Comparison of ENCODE assay signal across 11 mouse cellular contexts in genomic region chr17:72903921-72904421, GRCm38 (mm10). TPM values are rescaled to one million over a fixed set of nuclear protein-coding genes. Genes with fewer than 3 reads are reported as not detected.
DNase-seq lines count a peak whose midpoint lies in the region; ATAC-seq and TF ChIP-seq lines count a peak whose summit lies in the region.
"Had no signal": no experiment of that assay in that cellular context is flagged by ENCODE, and none has a peak within 500 bp of the region (broad histone marks: within the 10 kb centered on the region; RNA-seq: fewer than 3 reads in every experiment).

No protein-coding gene starts in this region.

- no peak overlapping the region for H3K27ac ChIP-seq in liver, adult 2 months (replicated peaks; ENCODE audit: insufficient read depth, low read depth, low read length)
- H3K27ac ChIP-seq in liver, embryonic 11.5 days (ENCODE audit: low read depth, low read length), result no peak overlapping the region
- H3K27ac ChIP-seq in heart, embryonic 11.5 days (ENCODE audit: low read depth, low read length), result no peak overlapping the region
- no peak overlapping the region for H3K27ac ChIP-seq in limb, embryonic 14.5 days (replicated peaks; ENCODE audit: low read depth, low read length)
- no peak overlapping the region for H3K27ac ChIP-seq in midbrain, embryonic 16.5 days (ENCODE audit: low read length)
- H3K27ac ChIP-seq: forebrain, embryonic 15.5 days; limb, embryonic 12.5 days had no signal

- no peaks in the 10 kb centered on the region for H3K79me2 ChIP-seq in liver, adult 2 months (ENCODE audit: control insufficient read depth, insufficient read depth, low read length)

- TF ChIP-seq CTCF in liver, adult 2 months (IDR thresholded peaks at IDR 0.05; ENCODE audit: low read depth, low read length), result no peak

- no peaks in the 10 kb centered on the region for H3K27me3 ChIP-seq in liver, adult 2 months (ENCODE audit: control insufficient read depth, insufficient read depth, low read length)
- no peaks in the 10 kb centered on the region; the same call in 1 of the 2 replicates for H3K27me3 ChIP-seq in liver, embryonic 11.5 days (replicated peaks; ENCODE audit: control insufficient read depth, insufficient read depth, low read length)
- H3K27me3 ChIP-seq in heart, embryonic 11.5 days (ENCODE audit: control insufficient read depth, insufficient read depth, low read length), result no peaks in the 10 kb centered on the region
- H3K27me3 ChIP-seq in limb, embryonic 14.5 days (ENCODE audit: control insufficient read depth, insufficient read depth, low read length), result no peaks in the 10 kb centered on the region
- no peaks in the 10 kb centered on the region for H3K27me3 ChIP-seq in midbrain, embryonic 16.5 days (ENCODE audit: control insufficient read depth, insufficient read depth, low read depth, low read length)
- H3K27me3 ChIP-seq: forebrain, embryonic 15.5 days; limb, embryonic 12.5 days had no signal

- no peaks in the 10 kb centered on the region for H3K9me3 ChIP-seq in liver, embryonic 11.5 days (ENCODE audit: control insufficient read depth, low read length)
- H3K9me3 ChIP-seq in heart, embryonic 11.5 days (replicated peaks; ENCODE audit: control insufficient read depth, low read length), result no peaks in the 10 kb centered on the region
- H3K9me3 ChIP-seq in limb, embryonic 14.5 days (ENCODE audit: control insufficient read depth, low read length), result no peaks in the 10 kb centered on the region
- no peaks in the 10 kb centered on the region for H3K9me3 ChIP-seq in midbrain, embryonic 16.5 days (replicated peaks; ENCODE audit: control insufficient read depth, low read length, poor library complexity, severe bottlenecking)
- H3K9me3 ChIP-seq: forebrain, embryonic 15.5 days; limb, embryonic 12.5 days had no signal

- WGBS in liver, adult 2 months, result 11% methylated on average over 9 of the region's 9 CpGs
- 60% methylated on average over 9 of the region's 9 CpGs for WGBS in liver, embryonic 11.5 days
- 37% methylated on average over 9 of the region's 9 CpGs for WGBS in heart, embryonic 11.5 days (ENCODE audit: insufficient replicate concordance)
- WGBS in limb, embryonic 14.5 days, result 59% methylated on average over 9 of the region's 9 CpGs
- 88% methylated on average over 9 of the region's 9 CpGs for WGBS in midbrain, embryonic 16.5 days

- no peaks in the 10 kb centered on the region for H3K4me1 ChIP-seq in liver, adult 2 months (ENCODE audit: control insufficient read depth, insufficient read depth, low read length)
- H3K4me1 ChIP-seq in liver, embryonic 11.5 days (replicated peaks; ENCODE audit: control insufficient read depth, insufficient read depth, low read length), result no peaks in the 10 kb centered on the region
- H3K4me1 ChIP-seq in heart, embryonic 11.5 days (ENCODE audit: control insufficient read depth, insufficient read depth, low read length), result peaks cover 29% of the 10 kb centered on the region
- H3K4me1 ChIP-seq in limb, embryonic 14.5 days (ENCODE audit: control insufficient read depth, insufficient read depth, low read length), result no peaks in the 10 kb centered on the region
- no peaks in the 10 kb centered on the region for H3K4me1 ChIP-seq in midbrain, embryonic 16.5 days (ENCODE audit: control insufficient read depth, insufficient read depth, low read length)
- H3K4me1 ChIP-seq: forebrain, embryonic 15.5 days; limb, embryonic 12.5 days had no signal

- no peak overlapping the region for H3K9ac ChIP-seq in liver, adult 2 months (ENCODE audit: low read depth, low read length)
- no peak overlapping the region for H3K9ac ChIP-seq in liver, embryonic 11.5 days (ENCODE audit: low read depth, low read length)
- H3K9ac ChIP-seq in heart, embryonic 11.5 days (ENCODE audit: low read depth, low read length), result no peak overlapping the region
- no peak overlapping the region for H3K9ac ChIP-seq in limb, embryonic 14.5 days (ENCODE audit: low read depth, low read length, severe bottlenecking)
- H3K9ac ChIP-seq in midbrain, embryonic 16.5 days (ENCODE audit: low read depth, low read length), result no peak overlapping the region
- H3K9ac ChIP-seq: forebrain, embryonic 15.5 days; limb, embryonic 12.5 days had no signal

- DNase-seq in liver, adult 2 months (ENCODE audit: extremely low read depth, low read depth, low spot score), result peak; percentile 87
- no peak for DNase-seq in liver, embryonic 11.5 days (ENCODE audit: low spot score)
- DNase-seq in limb, embryonic 14.5 days (ENCODE audit: low spot score), result no peak
- no peak for DNase-seq in T-cell, adult 2 months (ENCODE audit: low spot score)
- DNase-seq in gastrocnemius, postnatal 10 days, result no peak
- DNase-seq: kidney, postnatal 10 days had no signal

- H3K4me2 ChIP-seq in liver, embryonic 11.5 days, result no peak overlapping the region
- H3K4me2 ChIP-seq in heart, embryonic 11.5 days, result no peak overlapping the region
- no peak overlapping the region for H3K4me2 ChIP-seq in limb, embryonic 14.5 days (replicated peaks; ENCODE audit: low read depth, low read length, severe bottlenecking)
- no peak overlapping the region for H3K4me2 ChIP-seq in midbrain, embryonic 16.5 days (ENCODE audit: low read length)
- H3K4me2 ChIP-seq: forebrain, embryonic 15.5 days; limb, embryonic 12.5 days had no signal

- ATAC-seq in liver, embryonic 11.5 days (replicated peaks; ENCODE audit: low FRiP score), result no peak
- ATAC-seq in CD4-positive, CD25-positive, alpha-beta regulatory T cell, adult 4 months, result peak; percentile 19
- peak; percentile 39; the same call in 1 of the 2 replicates for ATAC-seq in heart, embryonic 11.5 days (replicated peaks; ENCODE audit: insufficient number of reproducible peaks, low FRiP score, low TSS enrichment)
- ATAC-seq in limb, embryonic 14.5 days (ENCODE audit: low FRiP score, low read depth), result 0 out of 2 replicates have a peak, but pooled peaks have one; percentile 23
- no peak for ATAC-seq in midbrain, embryonic 16.5 days
- ATAC-seq: forebrain, embryonic 15.5 days had no signal

- H3K4me3 ChIP-seq in liver, adult 2 months (ENCODE audit: insufficient read depth, low read depth, low read length), result no peak overlapping the region
- no peak overlapping the region for H3K4me3 ChIP-seq in liver, embryonic 11.5 days (ENCODE audit: low read depth, low read length)
- no peak overlapping the region for H3K4me3 ChIP-seq in heart, embryonic 11.5 days (ENCODE audit: low read depth, low read length)
- no peak overlapping the region for H3K4me3 ChIP-seq in limb, embryonic 14.5 days (replicated peaks; ENCODE audit: low read length)
- no peak overlapping the region for H3K4me3 ChIP-seq in midbrain, embryonic 16.5 days (ENCODE audit: low read depth, low read length)
- H3K4me3 ChIP-seq: forebrain, embryonic 15.5 days; limb, embryonic 12.5 days had no signal

- TF ChIP-seq POLR2A in liver, adult 2 months (IDR thresholded peaks at IDR 0.05; ENCODE audit: extremely low read depth, insufficient read depth, low read length), result no peak
- TF ChIP-seq POLR2A in limb, embryonic 14.5 days (IDR thresholded peaks at IDR 0.05; ENCODE audit: borderline replicate concordance, extremely low read depth, insufficient read depth, insufficient read length), result no peak

- H3K36me3 ChIP-seq in liver, adult 2 months (ENCODE audit: control insufficient read depth, insufficient read depth, low read length), result no peaks in the 10 kb centered on the region
- H3K36me3 ChIP-seq in liver, embryonic 11.5 days (ENCODE audit: control insufficient read depth, insufficient read depth, low read length), result no peaks in the 10 kb centered on the region
- H3K36me3 ChIP-seq in heart, embryonic 11.5 days (ENCODE audit: control insufficient read depth, insufficient read depth, low read length), result no peaks in the 10 kb centered on the region
- H3K36me3 ChIP-seq in limb, embryonic 14.5 days (ENCODE audit: control insufficient read depth, insufficient read depth, low read length), result no peaks in the 10 kb centered on the region
- no peaks in the 10 kb centered on the region for H3K36me3 ChIP-seq in midbrain, embryonic 16.5 days (ENCODE audit: control insufficient read depth, insufficient read depth, low read length)
- H3K36me3 ChIP-seq: forebrain, embryonic 15.5 days; limb, embryonic 12.5 days had no signal

RNA-seq across cellular contexts. Expression of gene Lbh, which starts 14.1 kb away (rescaled TPM):
- total RNA-seq in liver, adult 2 months (2014; rRNA removed), result 3.6 and 5.1 TPM in 2 replicates
- 9.6 and 9.8 TPM in 2 replicates for polyA plus RNA-seq in liver, adult 2 months (2012; rRNA removed)
- polyA plus RNA-seq in liver, embryonic 11.5 days (2014; fragmentation: Nextera tagmentation; extraction: Ambion mirVana), result 2.3 and 2.4 TPM in 2 replicates
- 10 to 100 TPM; 22.7 to 38.5 TPM for polyA plus RNA-seq in CD4-positive, CD25-positive, alpha-beta regulatory T cell, adult 4 months (2017; shearing (Covaris generic))
- polyA plus RNA-seq in heart, embryonic 11.5 days (2014; fragmentation: Nextera tagmentation; extraction: Ambion mirVana), result 19.1 and 22.8 TPM in 2 replicates
- 55.3 and 80.6 TPM in 2 replicates for polyA plus RNA-seq in limb, embryonic 14.5 days (2012; rRNA removed)
- 3.9 and 4.9 TPM in 2 replicates for polyA plus RNA-seq in limb, embryonic 14.5 days (2014; fragmentation: Nextera tagmentation; extraction: Ambion mirVana)
- polyA plus RNA-seq in midbrain, embryonic 16.5 days (2015; fragmentation: Nextera tagmentation; extraction: Ambion mirVana), result 4.0 and 5.5 TPM in 2 replicates
- 10 to 100 TPM; 21.5 to 26.9 TPM for total RNA-seq in gastrocnemius, postnatal 10 days (2021)

Comparison
In these comparisons a context has a peak if more than half of its experiments do, and no peak if none do; other contexts are left out.
1. ATAC-seq: peak in CD4-positive, CD25-positive, alpha-beta regulatory T cell, adult 4 months (single experiment), heart, embryonic 11.5 days (single experiment) and limb, embryonic 14.5 days (single experiment); none in liver, embryonic 11.5 days (single experiment) and midbrain, embryonic 16.5 days (single experiment).